Comparison of ENCODE assay signal across 14 mouse cellular contexts in the genomic region with DNA sequence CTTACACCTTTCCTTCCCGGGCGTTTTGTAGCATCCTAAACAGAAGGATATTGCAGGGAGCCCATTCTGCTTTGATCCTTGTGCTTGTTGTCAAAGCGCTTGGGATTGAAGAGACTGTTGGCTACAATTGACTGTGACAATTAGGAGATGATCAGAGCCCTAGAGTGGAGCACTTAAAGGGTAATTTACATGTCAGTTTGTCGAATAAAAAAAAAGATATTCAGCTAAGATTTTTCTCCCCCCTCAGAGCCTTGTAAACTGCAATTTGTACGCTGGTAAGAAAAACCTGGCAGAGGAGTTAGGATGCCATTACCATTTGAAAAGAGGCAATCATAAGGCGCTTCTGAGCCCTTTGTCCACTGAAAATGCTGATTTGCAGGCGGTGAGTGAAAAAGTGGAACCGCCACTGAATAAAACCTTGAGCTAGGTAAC. TPM values are rescaled to one million over a fixed set of nuclear protein-coding genes. Genes with fewer than 3 reads are reported as not detected.
DNase-seq lines count a peak whose midpoint lies in the region; ATAC-seq and TF ChIP-seq lines count a peak whose summit lies in the region.
"Had no signal": no experiment of that assay in that cellular context is flagged by ENCODE, and none has a peak within 500 bp of the region (broad histone marks: within the 10 kb centered on the region; RNA-seq: fewer than 3 reads in every experiment).

No protein-coding gene starts in this region.

- no peak overlapping the region for H3K4me3 ChIP-seq in ES-E14 (ENCODE audit: insufficient read depth in 1 of 2, low read depth in 1 of 2, low read length in 2 of 2, poor library complexity in 1 of 2, severe bottlenecking in 1 of 2)
- peak overlapping the region; percentile 27 for H3K4me3 ChIP-seq in forebrain, embryonic 16.5 days (replicated peaks; ENCODE audit: low read length)
- H3K4me3 ChIP-seq in midbrain, embryonic 10.5 days, result peak overlapping the region; percentile 35

- H3K9ac ChIP-seq in ES-E14 (ENCODE audit: insufficient read depth, low read depth, low read length, poor library complexity, severe bottlenecking), result no peak overlapping the region
- H3K9ac ChIP-seq in forebrain, embryonic 16.5 days (replicated peaks; ENCODE audit: low read depth, low read length), result peak overlapping the region; percentile 38

- in situ Hi-C loops in ES-E14 (cut with MboI; ENCODE audit: low sequenced_read_pairs in 2 of 2, unreplicated experiment in 2 of 2), result no loop called here

- 3% methylated on average over 8 of the region's 8 CpGs for WGBS in forebrain, embryonic 16.5 days
- 13% methylated on average over 8 of the region's 8 CpGs for WGBS in midbrain, embryonic 10.5 days

- H3K4me1 ChIP-seq in ES-E14 (ENCODE audit: control insufficient read depth in 2 of 2, insufficient read depth in 2 of 2, low read length in 2 of 2, poor library complexity in 1 of 2), result peaks cover 2 to 3% of the 10 kb centered on the region in 2 experiments; a peak in 2 of 4 replicates
- peaks cover 2% of the 10 kb centered on the region for H3K4me1 ChIP-seq in forebrain, embryonic 16.5 days (replicated peaks; ENCODE audit: control insufficient read depth, insufficient read depth, low read length)
- H3K4me1 ChIP-seq in midbrain, embryonic 10.5 days, result peaks cover 16% of the 10 kb centered on the region

- H3K4me2 ChIP-seq in forebrain, embryonic 16.5 days (ENCODE audit: low read length), result peak overlapping the region; percentile 57
- H3K4me2 ChIP-seq: liver, embryonic 11.5 days had no signal

- no peaks in the 10 kb centered on the region for H3K36me3 ChIP-seq in ES-E14 (ENCODE audit: control insufficient read depth, insufficient read depth, low read length, poor library complexity, severe bottlenecking)
- H3K36me3 ChIP-seq in forebrain, embryonic 16.5 days (ENCODE audit: control insufficient read depth, insufficient read depth), result no peaks in the 10 kb centered on the region
- H3K36me3 ChIP-seq in midbrain, embryonic 10.5 days, result no peaks in the 10 kb centered on the region

- ATAC-seq in forebrain, embryonic 16.5 days, result peak; percentile 89
- ATAC-seq in megakaryocyte-erythroid progenitor cell, adult 5-6 weeks (replicated peaks; ENCODE audit: low FRiP score, low TSS enrichment, poor library complexity, severe bottlenecking), result no peak
- ATAC-seq: activated CD4-positive, CD25-positive, alpha-beta regulatory T cell, adult 4 months; intestine, postnatal 0 days had no signal

- no peaks in the 10 kb centered on the region for H3K27me3 ChIP-seq in forebrain, embryonic 16.5 days (replicated peaks; ENCODE audit: control insufficient read depth, insufficient read depth, low read length)
- no peaks in the 10 kb centered on the region for H3K27me3 ChIP-seq in midbrain, embryonic 10.5 days (ENCODE audit: low read depth, poor library complexity, severe bottlenecking)

- H3K27ac ChIP-seq in ES-E14 (ENCODE audit: insufficient read depth, low read depth, low read length, poor library complexity, severe bottlenecking), result no peak overlapping the region
- H3K27ac ChIP-seq in forebrain, embryonic 16.5 days (ENCODE audit: low read length), result peak overlapping the region; percentile 60
- H3K27ac ChIP-seq in midbrain, embryonic 10.5 days (replicated peaks), result peak overlapping the region; percentile 78

- H3K9me3 ChIP-seq in ES-E14 (ENCODE audit: control insufficient read depth, insufficient read depth, low read depth, low read length), result no peaks in the 10 kb centered on the region
- H3K9me3 ChIP-seq in forebrain, embryonic 16.5 days (ENCODE audit: control insufficient read depth, low read length), result no peaks in the 10 kb centered on the region
- H3K9me3 ChIP-seq in midbrain, embryonic 10.5 days (replicated peaks), result no peaks in the 10 kb centered on the region

- DNase-seq in ES-CJ7 (ENCODE audit: low read depth, low spot score), result peak; percentile 83
- DNase-seq in ES-E14 (ENCODE audit: low read depth, low spot score), result peak; percentile 56
- no peak for DNase-seq in midbrain, embryonic 10.5 days (ENCODE audit: low spot score)
- no peak for DNase-seq in cerebellum, adult 8-10 months
- DNase-seq in ovary, adult 18-20 months (ENCODE audit: low spot score), result no peak
- no peak for DNase-seq in yolk sac, embryonic 10.5 days (ENCODE audit: low spot score)
- DNase-seq: lung, postnatal 14 days; right cerebral cortex, adult 18-20 months; thymus, adult 2 months had no signal

TF ChIP-seq in ES-E14, 5 proteins besides CTCF, POLR2A, EP300 and RAD21:
- 0 out of 2 replicates have a peak, but pooled peaks have one; percentile 29 for TF ChIP-seq CHD2 (IDR thresholded peaks at IDR 0.05; ENCODE audit: low read depth, low read length)
- 0 out of 2 replicates have a peak, but pooled peaks have one; percentile 55 for TF ChIP-seq MAFK (IDR thresholded peaks at IDR 0.05; ENCODE audit: insufficient read depth, low read depth, low read length)
- no peak for TF ChIP-seq ZC3H11A (IDR thresholded peaks at IDR 0.05; ENCODE audit: borderline replicate concordance, low read depth, low read length)
TF ChIP-seq in ES-E14: peak in this region for 2.

RNA-seq across cellular contexts. Expression of gene Zeb2, which starts 41.2 kb away (rescaled TPM):
- total RNA-seq in ES-E14 (2012; rRNA removed), result 4.4 and 11.9 TPM in 2 replicates
- 120 and 151 TPM in 2 replicates for polyA plus RNA-seq in forebrain, embryonic 16.5 days (2015; fragmentation: Nextera tagmentation; extraction: Ambion mirVana)
- 48.7 and 60.6 TPM in 2 replicates for polyA plus RNA-seq in midbrain, embryonic 10.5 days (2016; fragmentation: Nextera tagmentation; extraction: Ambion mirVana)
- 118 and 125 TPM in 2 replicates for total RNA-seq in megakaryocyte-erythroid progenitor cell, adult 5-6 weeks (2014; fragmentation: Nextera tagmentation)
- 113 and 119 TPM in 2 replicates for total RNA-seq in megakaryocyte-erythroid progenitor cell, adult 5-6 weeks (2017)

Comparison
In these comparisons a context has a peak if more than half of its experiments do, and no peak if none do; other contexts are left out.
1. DNase-seq: peak in ES-CJ7 (single experiment) and ES-E14 (single experiment); none in midbrain, embryonic 10.5 days (single experiment), cerebellum, adult 8-10 months (single experiment), ovary, adult 18-20 months (single experiment) and yolk sac, embryonic 10.5 days (single experiment).
2. H3K4me3 ChIP-seq: peak in forebrain, embryonic 16.5 days (single experiment) and midbrain, embryonic 10.5 days (single experiment); none in ES-E14 (0 of 2).